Mouse (Mus musculus): Measurements from ENCODE around the gene Ppfibp1. TPM values are rescaled to one million over a fixed set of nuclear protein-coding genes. Genes with fewer than 3 reads are reported as not detected.

Ppfibp1 gene
- polyA plus RNA-seq, 1 experiment from 2014 or later: 15.9 TPM

DNA sequence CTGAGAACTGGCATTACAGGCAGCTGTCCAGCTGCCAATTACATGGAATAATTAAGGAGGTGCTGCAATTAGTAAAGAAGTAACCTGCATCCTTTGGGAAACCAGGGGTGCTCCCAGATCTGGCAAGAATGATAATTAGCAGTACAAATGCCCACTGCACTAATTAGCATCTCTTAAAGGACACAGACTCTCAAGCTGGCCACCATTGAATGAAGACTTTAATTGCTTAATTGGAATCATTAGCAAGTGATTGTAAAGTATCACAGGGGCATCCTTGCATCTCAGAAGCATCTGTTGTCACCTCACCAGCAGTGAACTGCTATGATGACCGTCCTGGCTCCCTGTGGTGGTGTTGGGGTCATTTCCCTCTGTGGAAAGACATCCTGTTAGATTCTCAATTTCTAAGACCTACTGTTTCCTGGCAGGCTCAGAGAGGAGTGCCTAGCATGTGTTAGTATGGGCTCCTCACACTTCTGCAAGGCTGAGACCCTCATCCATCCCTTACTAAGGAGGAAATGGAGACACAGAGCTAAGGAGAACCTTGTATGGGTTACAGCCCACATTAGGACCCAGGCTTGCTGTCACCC, 93.1 kb downstream of the Ppfibp1 start:
- no peaks in the 10 kb centered on the region for H3K36me3 ChIP-seq (ENCODE audit: control insufficient read depth, insufficient read depth, low read length)
- H3K9ac ChIP-seq (ENCODE audit: low read depth, low read length): no peak overlapping the region
- H3K27ac ChIP-seq (ENCODE audit: low read depth, low read length): no peak overlapping the region
- no peak overlapping the region for H3K4me3 ChIP-seq (ENCODE audit: low read length)
- no peak overlapping the region for H3K4me2 ChIP-seq (ENCODE audit: low read length)
- H3K27me3 ChIP-seq (replicated peaks; ENCODE audit: control insufficient read depth, insufficient read depth, low read length): no peaks in the 10 kb centered on the region
- H3K4me1 ChIP-seq (ENCODE audit: control insufficient read depth, insufficient read depth, low read depth, low read length): no peaks in the 10 kb centered on the region
- WGBS: 19% methylated on average over 1 of the region's 1 CpGs
- peak; percentile 69 for ATAC-seq
- no peaks in the 10 kb centered on the region for H3K9me3 ChIP-seq (ENCODE audit: control insufficient read depth, low read length)

GRCm38 (mm10) chr6:146984569-146984968, 96.3 kb downstream of the Ppfibp1 start:
- H3K9ac ChIP-seq (ENCODE audit: low read depth, low read length): no peak overlapping the region
- ATAC-seq: no peak
- H3K9me3 ChIP-seq (ENCODE audit: control insufficient read depth, low read length): no peaks in the 10 kb centered on the region
- H3K4me1 ChIP-seq (ENCODE audit: control insufficient read depth, insufficient read depth, low read depth, low read length): no peaks in the 10 kb centered on the region
- WGBS: 84% methylated on average over 3 of the region's 3 CpGs
- H3K36me3 ChIP-seq (ENCODE audit: control insufficient read depth, insufficient read depth, low read length): no peaks in the 10 kb centered on the region
- no peak overlapping the region for H3K4me2 ChIP-seq (ENCODE audit: low read length)
- no peak overlapping the region for H3K27ac ChIP-seq (ENCODE audit: low read depth, low read length)
- H3K27me3 ChIP-seq (replicated peaks; ENCODE audit: control insufficient read depth, insufficient read depth, low read length): no peaks in the 10 kb centered on the region
- H3K4me3 ChIP-seq (ENCODE audit: low read length): no peak overlapping the region

DNA sequence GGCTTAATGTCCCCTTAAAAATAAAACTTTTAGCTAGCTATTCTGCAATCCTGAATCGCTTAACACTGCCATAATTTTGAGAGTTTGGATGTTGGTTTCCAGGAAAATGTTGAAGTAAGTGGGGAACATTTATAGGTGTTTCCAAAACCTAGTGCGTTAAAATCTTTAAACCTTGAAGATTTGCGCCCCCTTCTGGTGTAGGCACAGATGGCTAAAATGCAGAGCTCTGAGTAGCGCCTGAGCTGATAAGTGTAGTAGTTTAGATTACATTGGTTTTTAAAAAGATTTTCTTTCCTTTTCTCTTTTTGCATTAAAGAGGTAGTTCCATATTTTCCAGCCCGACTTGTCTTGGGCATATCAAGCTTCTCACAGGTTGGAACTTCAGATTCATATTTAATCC, 105.9 kb downstream of the Ppfibp1 start:
- no peak for ATAC-seq

DNA sequence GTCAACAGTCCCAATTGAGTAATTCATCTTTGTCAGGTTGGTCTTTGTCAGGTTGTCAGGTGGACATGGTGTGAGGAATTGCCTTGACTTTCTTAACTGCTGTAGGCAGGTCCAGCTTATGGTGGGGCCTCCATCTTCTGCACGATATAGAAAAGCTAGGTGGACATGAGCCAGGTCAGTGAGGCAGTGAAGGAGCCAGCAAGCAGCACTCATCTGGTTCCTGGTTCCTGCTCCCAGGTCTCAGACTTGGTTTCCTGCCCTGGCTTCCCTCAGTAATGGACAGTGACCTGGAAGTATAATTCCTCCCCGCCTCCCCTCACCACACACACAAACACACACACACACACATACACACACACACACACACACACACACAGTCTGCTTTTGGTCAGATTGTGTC, 107.1 kb downstream of the Ppfibp1 start:
- Histone ChIP-seq H3K27me3 (replicated peaks; ENCODE audit: control insufficient read depth, insufficient read depth, low read length) (no peaks in the 10 kb centered on the region), H3K36me3 (ENCODE audit: control insufficient read depth, insufficient read depth, low read length) (no peaks in the 10 kb centered on the region), H3K4me3 (ENCODE audit: low read length) (no peak overlapping the region), H3K4me2 (ENCODE audit: low read length) (no peak overlapping the region), H3K4me1 (ENCODE audit: control insufficient read depth, insufficient read depth, low read depth, low read length) (no peaks in the 10 kb centered on the region), H3K9me3 (ENCODE audit: control insufficient read depth, low read length) (no peaks in the 10 kb centered on the region), H3K9ac (ENCODE audit: low read depth, low read length) (no peak overlapping the region), H3K27ac (ENCODE audit: low read depth, low read length) (no peak overlapping the region)
- ATAC-seq: no peak
- WGBS: 58% methylated on average over 2 of the region's 2 CpGs

More for the DNA sequence above, 105.9 kb downstream of the Ppfibp1 start:
- no peak overlapping the region for H3K4me3 ChIP-seq (ENCODE audit: low read length)
- no peaks in the 10 kb centered on the region for H3K27me3 ChIP-seq (replicated peaks; ENCODE audit: control insufficient read depth, insufficient read depth, low read length)
- no peaks in the 10 kb centered on the region for H3K36me3 ChIP-seq (ENCODE audit: control insufficient read depth, insufficient read depth, low read length)
- H3K4me1 ChIP-seq (ENCODE audit: control insufficient read depth, insufficient read depth, low read depth, low read length): no peaks in the 10 kb centered on the region
- no peak overlapping the region for H3K27ac ChIP-seq (ENCODE audit: low read depth, low read length)
- no peaks in the 10 kb centered on the region for H3K9me3 ChIP-seq (ENCODE audit: control insufficient read depth, low read length)
- no peak overlapping the region for H3K4me2 ChIP-seq (ENCODE audit: low read length)
- no peak overlapping the region for H3K9ac ChIP-seq (ENCODE audit: low read depth, low read length)
- WGBS: 44% methylated on average over 5 of the region's 5 CpGs

DNA sequence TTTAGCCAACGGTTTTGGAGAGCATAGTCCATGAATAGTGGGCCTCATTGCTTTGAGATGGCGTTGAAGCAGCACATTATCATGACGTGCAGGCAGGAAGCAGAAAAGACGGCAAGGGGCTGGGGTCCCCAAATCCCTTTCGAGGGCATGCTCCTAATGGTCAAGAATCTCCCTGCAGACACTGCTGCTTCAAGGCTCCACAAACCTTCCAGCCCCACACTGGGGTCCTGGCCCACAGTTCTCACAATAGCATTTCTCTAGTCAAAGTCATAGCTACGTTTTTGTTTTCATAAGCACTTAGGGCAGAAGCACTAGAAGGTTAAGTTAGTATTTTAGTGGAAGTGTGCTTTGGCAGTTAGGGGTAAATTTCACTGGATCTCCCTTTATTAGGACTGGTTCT, 107.6 kb downstream of the Ppfibp1 start:
- Histone ChIP-seq H3K27ac (ENCODE audit: low read depth, low read length) (no peak overlapping the region), H3K4me1 (ENCODE audit: control insufficient read depth, insufficient read depth, low read depth, low read length) (no peaks in the 10 kb centered on the region), H3K36me3 (ENCODE audit: control insufficient read depth, insufficient read depth, low read length) (no peaks in the 10 kb centered on the region), H3K9ac (ENCODE audit: low read depth, low read length) (no peak overlapping the region), H3K4me3 (ENCODE audit: low read length) (no peak overlapping the region), H3K4me2 (ENCODE audit: low read length) (no peak overlapping the region), H3K27me3 (replicated peaks; ENCODE audit: control insufficient read depth, insufficient read depth, low read length) (no peaks in the 10 kb centered on the region), H3K9me3 (ENCODE audit: control insufficient read depth, low read length) (no peaks in the 10 kb centered on the region)
- no peak for ATAC-seq
- 88% methylated on average over 6 of the region's 6 CpGs for WGBS

DNA sequence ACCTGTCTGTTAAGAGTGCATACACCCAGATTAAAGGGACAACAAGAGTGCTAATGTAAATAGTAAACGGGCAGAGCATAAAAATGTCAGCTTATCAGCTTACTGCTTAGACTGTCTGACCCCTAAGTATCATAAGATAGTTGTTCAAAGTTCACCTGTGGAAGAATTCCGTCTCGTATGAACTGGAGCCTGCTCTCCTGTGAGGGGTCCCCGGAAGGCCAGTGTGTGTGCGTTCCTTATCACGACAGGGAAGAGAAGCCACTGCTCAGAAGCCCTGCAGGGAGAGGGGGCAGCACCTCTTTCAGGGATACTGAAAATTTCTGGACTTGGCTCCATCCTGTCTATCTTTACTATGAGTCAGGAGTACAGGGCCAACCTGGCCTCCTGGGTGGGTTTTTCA, 108.7 kb downstream of the Ppfibp1 start:
- no peaks in the 10 kb centered on the region for H3K27me3 ChIP-seq (replicated peaks; ENCODE audit: control insufficient read depth, insufficient read depth, low read length)
- H3K4me1 ChIP-seq (ENCODE audit: control insufficient read depth, insufficient read depth, low read depth, low read length): no peaks in the 10 kb centered on the region
- no peak for ATAC-seq
- no peaks in the 10 kb centered on the region for H3K36me3 ChIP-seq (ENCODE audit: control insufficient read depth, insufficient read depth, low read length)
- H3K9me3 ChIP-seq (ENCODE audit: control insufficient read depth, low read length): no peaks in the 10 kb centered on the region
- no peak overlapping the region for H3K4me3 ChIP-seq (ENCODE audit: low read length)
- H3K27ac ChIP-seq (ENCODE audit: low read depth, low read length): no peak overlapping the region
- H3K4me2 ChIP-seq (ENCODE audit: low read length): no peak overlapping the region
- WGBS: 89% methylated on average over 6 of the region's 6 CpGs
- no peak overlapping the region for H3K9ac ChIP-seq (ENCODE audit: low read depth, low read length)

- no peak overlapping the region for H3K27ac ChIP-seq (ENCODE audit: low read depth, low read length)
- 93% methylated on average over 4 of the region's 4 CpGs for WGBS
- no peak overlapping the region for H3K9ac ChIP-seq (ENCODE audit: low read depth, low read length)
- H3K4me2 ChIP-seq (ENCODE audit: low read length): no peak overlapping the region
- H3K9me3 ChIP-seq (ENCODE audit: control insufficient read depth, low read length): no peaks in the 10 kb centered on the region
- ATAC-seq: no peak
- no peaks in the 10 kb centered on the region for H3K4me1 ChIP-seq (ENCODE audit: control insufficient read depth, insufficient read depth, low read depth, low read length)
- no peaks in the 10 kb centered on the region for H3K27me3 ChIP-seq (replicated peaks; ENCODE audit: control insufficient read depth, insufficient read depth, low read length)
- H3K36me3 ChIP-seq (ENCODE audit: control insufficient read depth, insufficient read depth, low read length): no peaks in the 10 kb centered on the region
- H3K4me3 ChIP-seq (ENCODE audit: low read length): no peak overlapping the region
Measured at GRCm38 (mm10) chr6:146998710-146999109, 110.4 kb downstream of the Ppfibp1 start.

- no peak overlapping the region for H3K9ac ChIP-seq (ENCODE audit: low read depth, low read length)
- 90% methylated on average over 9 of the region's 9 CpGs for WGBS
- no peaks in the 10 kb centered on the region for H3K9me3 ChIP-seq (ENCODE audit: control insufficient read depth, low read length)
- no peak overlapping the region for H3K4me3 ChIP-seq (ENCODE audit: low read length)
- no peaks in the 10 kb centered on the region for H3K36me3 ChIP-seq (ENCODE audit: control insufficient read depth, insufficient read depth, low read length)
- H3K4me2 ChIP-seq (ENCODE audit: low read length): no peak overlapping the region
- ATAC-seq: no peak
- H3K27ac ChIP-seq (ENCODE audit: low read depth, low read length): no peak overlapping the region
- H3K27me3 ChIP-seq (replicated peaks; ENCODE audit: control insufficient read depth, insufficient read depth, low read length): no peaks in the 10 kb centered on the region
- H3K4me1 ChIP-seq (ENCODE audit: control insufficient read depth, insufficient read depth, low read depth, low read length): no peaks in the 10 kb centered on the region
Measured at GRCm38 (mm10) chr6:146999302-146999701, 111.0 kb downstream of the Ppfibp1 start.

GRCm38 (mm10) chr6:146999755-147000154, 111.5 kb downstream of the Ppfibp1 start:
- ATAC-seq: no peak
- no peak overlapping the region for H3K4me3 ChIP-seq (ENCODE audit: low read length)
- 64% methylated on average over 2 of the region's 2 CpGs for whole genome bisulfite sequencing
- no peak overlapping the region for H3K27ac ChIP-seq (ENCODE audit: low read depth, low read length)
- H3K27me3 ChIP-seq (replicated peaks; ENCODE audit: control insufficient read depth, insufficient read depth, low read length): no peaks in the 10 kb centered on the region
- no peaks in the 10 kb centered on the region for H3K36me3 ChIP-seq (ENCODE audit: control insufficient read depth, insufficient read depth, low read length)
- H3K9ac ChIP-seq (ENCODE audit: low read depth, low read length): no peak overlapping the region
- H3K9me3 ChIP-seq (ENCODE audit: control insufficient read depth, low read length): no peaks in the 10 kb centered on the region
- no peaks in the 10 kb centered on the region for H3K4me1 ChIP-seq (ENCODE audit: control insufficient read depth, insufficient read depth, low read depth, low read length)
- H3K4me2 ChIP-seq (ENCODE audit: low read length): no peak overlapping the region

DNA sequence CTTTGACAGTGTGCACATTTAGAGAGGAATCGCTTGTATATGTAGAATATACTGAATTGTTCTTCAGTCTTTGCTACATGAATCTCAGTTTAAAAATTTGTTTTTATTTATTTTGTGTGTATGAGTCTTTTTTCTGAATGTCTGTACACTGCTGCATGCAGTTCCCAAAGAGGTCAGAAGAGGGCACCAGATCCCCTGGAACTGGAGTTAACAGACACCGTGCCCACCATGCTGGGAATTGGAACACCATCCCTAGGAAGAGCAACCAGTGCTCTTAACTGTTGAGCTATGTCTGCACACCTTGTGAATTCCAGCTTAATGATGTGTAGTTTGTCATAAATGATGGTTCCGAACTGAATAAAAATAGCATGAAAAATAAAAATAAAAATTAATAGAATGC, 119.9 kb downstream of the Ppfibp1 start:
- H3K9me3 ChIP-seq (ENCODE audit: control insufficient read depth, low read length): no peaks in the 10 kb centered on the region
- no peaks in the 10 kb centered on the region for H3K4me1 ChIP-seq (ENCODE audit: control insufficient read depth, insufficient read depth, low read depth, low read length)
- no peaks in the 10 kb centered on the region for H3K36me3 ChIP-seq (ENCODE audit: control insufficient read depth, insufficient read depth, low read length)
- H3K9ac ChIP-seq (ENCODE audit: low read depth, low read length): no peak overlapping the region
- no peak overlapping the region for H3K27ac ChIP-seq (ENCODE audit: low read depth, low read length)
- H3K4me2 ChIP-seq (ENCODE audit: low read length): no peak overlapping the region
- H3K27me3 ChIP-seq (replicated peaks; ENCODE audit: control insufficient read depth, insufficient read depth, low read length): no peaks in the 10 kb centered on the region
- WGBS: 65% methylated on average over 3 of the region's 3 CpGs
- no peak for ATAC-seq
- H3K4me3 ChIP-seq (ENCODE audit: low read length): no peak overlapping the region
